Mouse (Mus musculus) stomach, embryonic 15.5 days (tissue): ENCODE measurements around the gene Slc35e4. TPM values are rescaled to one million over a fixed set of nuclear protein-coding genes. Genes with fewer than 3 reads are reported as not detected.
"Not testable (repeated sequence)": the region's sequence is repeated elsewhere in the genome, so short reads cannot be mapped to it uniquely, and the experiment has no call there.

Source experiments
- ATAC-seq: fragments of 200-750 bp; cut with Nextera tagmentation; 2 replicates; pipeline ENCODE4 v1.8.0; 2017; ENCODE audit warnings: low read depth, moderate number of reproducible peaks, moderate TSS enrichment; ENCODE audit not compliant: insufficient read depth, low FRiP score
- H3K27ac ChIP-seq: fragments of 300-500 bp; sonication (generic); 2 replicates; pipeline ENCODE4 v1.5.1; 2015; ENCODE audit warnings: mild to moderate bottlenecking, inconsistent platforms
- H3K27me3 ChIP-seq: fragments of 300-500 bp; sonication (generic); replicated peaks from 2 replicates; pipeline ENCODE4 v1.6.1; 2015; ENCODE audit warnings: inconsistent platforms
- H3K36me3 ChIP-seq: fragments of 300-500 bp; sonication (generic); 2 replicates; pipeline ENCODE4 v1.6.1; 2015; ENCODE audit warnings: inconsistent platforms
- H3K4me1 ChIP-seq: fragments of 300-500 bp; sonication (generic); 2 replicates; pipeline ENCODE4 v1.6.1; 2015; ENCODE audit warnings: inconsistent platforms
- H3K4me2 ChIP-seq: fragments of 300-500 bp; sonication (generic); 2 replicates; pipeline ENCODE4 v1.6.1; 2015; ENCODE audit warnings: mild to moderate bottlenecking, inconsistent platforms
- H3K4me3 ChIP-seq: fragments of 300-500 bp; sonication (generic); replicated peaks from 2 replicates; pipeline ENCODE4 v1.5.1; 2015; ENCODE audit warnings: inconsistent platforms
- H3K9ac ChIP-seq: fragments of 300-500 bp; sonication (generic); 2 replicates; pipeline ENCODE4 v1.6.1; 2015; ENCODE audit warnings: inconsistent platforms
- H3K9me3 ChIP-seq: fragments of 300-500 bp; sonication (generic); 2 replicates; pipeline ENCODE4 v1.6.1; 2016; ENCODE audit warnings: inconsistent platforms
- WGBS: fragments of 180-500 bp; shearing (Covaris S2); methylation state at CpG from one replicate; pipeline ENCODE4 v1.1.7; 2015; 5-methylcytosine and 5-hydroxymethylcytosine counted together
- polyA plus RNA-seq: library from polyadenylated mRNA; unstranded; fragments of >200 nt; fragmentation: Nextera tagmentation; extraction: Ambion mirVana; gene quantifications from 2 replicates; pipeline ENCODE4 v1.2.1, GENCODE M21; 2015

Slc35e4 gene
- polyA plus RNA-seq, 1 experiment from 2014 or later: 4.7 TPM

DNA sequence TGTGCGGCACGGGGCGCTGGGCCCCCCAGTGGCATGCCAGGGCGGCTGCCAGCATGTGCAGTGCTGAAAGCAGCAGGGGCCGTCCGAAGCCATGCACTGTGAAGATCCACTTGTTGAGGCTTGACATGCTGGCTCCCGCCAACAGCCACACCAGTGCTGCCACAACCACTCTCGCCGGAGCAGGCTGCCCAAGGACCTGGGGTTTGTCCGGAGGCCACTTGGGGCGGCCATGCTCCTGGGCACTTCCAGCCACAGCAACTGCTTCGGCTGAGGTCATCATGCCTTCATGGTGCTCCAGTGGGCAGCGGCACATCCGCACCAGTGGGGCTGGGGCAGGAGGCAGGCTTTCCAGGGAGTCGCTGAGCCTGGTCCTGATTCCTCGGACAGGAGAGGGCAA is 1.6 kb downstream of the Slc35e4 start:
- WGBS: 6% methylated on average over 15 of the region's 16 CpGs
- no peak overlapping the region for H3K27ac ChIP-seq
- H3K27me3 ChIP-seq: peaks cover 7% of the 10 kb centered on the region; the same call in 1 of the 2 replicates
- peak overlapping the region; percentile 58 for H3K4me3 ChIP-seq
- 0 out of 2 replicates have a peak, but pooled peaks have one; percentile 1 for ATAC-seq
- H3K4me1 ChIP-seq: peaks cover 34% of the 10 kb centered on the region
- peak overlapping the region; percentile 83 for H3K4me2 ChIP-seq
- no peak overlapping the region for H3K9ac ChIP-seq
- H3K36me3 ChIP-seq: no peaks in the 10 kb centered on the region
- no peaks in the 10 kb centered on the region for H3K9me3 ChIP-seq

DNA sequence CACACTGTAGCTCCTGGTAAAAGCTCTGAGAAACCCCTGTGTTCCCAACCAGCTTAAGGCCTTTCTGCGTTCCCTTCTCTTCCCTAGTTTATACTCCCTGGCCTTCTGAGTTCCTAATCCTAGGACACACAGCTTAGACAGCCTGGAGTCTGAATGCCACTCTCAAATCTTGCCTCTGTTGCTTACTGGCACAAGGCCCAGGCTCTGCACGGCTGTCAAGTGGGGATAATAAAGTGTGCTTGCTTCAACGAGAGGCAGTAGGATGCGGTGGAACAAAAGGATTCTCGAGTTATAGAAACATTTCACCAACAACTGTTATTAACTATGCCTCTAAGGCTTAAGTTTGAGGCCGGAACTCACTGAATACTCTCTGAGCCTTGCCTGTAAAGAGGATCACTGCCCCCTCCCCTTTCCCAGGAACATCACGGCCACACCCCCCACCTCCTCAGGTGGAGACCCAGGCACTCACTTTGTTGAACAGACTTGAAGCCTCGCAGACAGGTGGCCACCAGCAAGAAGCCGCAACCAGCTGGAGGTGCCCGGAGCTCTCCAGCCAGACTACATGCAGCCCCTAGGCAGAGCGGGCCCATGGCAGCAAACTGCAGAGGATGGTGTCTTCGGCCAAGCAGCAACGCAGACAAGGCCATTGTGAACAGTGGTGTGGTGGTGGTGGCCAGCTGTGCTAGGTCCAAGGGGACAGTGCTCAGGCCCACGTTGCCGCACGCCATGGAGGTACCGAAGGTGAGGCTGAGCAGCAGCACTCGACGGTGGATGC is 2.2 kb downstream of the Slc35e4 start:
- WGBS: 23% methylated on average over 19 of the region's 19 CpGs
- Histone ChIP-seq H3K4me1 (peaks cover 34% of the 10 kb centered on the region), H3K4me3 (peak overlapping the region; percentile 58), H3K9ac (no peak overlapping the region), H3K9me3 (no peaks in the 10 kb centered on the region), H3K4me2 (peak overlapping the region; percentile 83), H3K27ac (no peak overlapping the region), H3K36me3 (no peaks in the 10 kb centered on the region), H3K27me3 (peaks cover 7% of the 10 kb centered on the region; the same call in 1 of the 2 replicates)
- ATAC-seq: no peak

GRCm38 (mm10) chr11:3911440-3911839 is 3.0 kb downstream of the Slc35e4 start:
- not testable (repeated sequence) for H3K4me2 ChIP-seq, H3K36me3 ChIP-seq, H3K27ac ChIP-seq, H3K9me3 ChIP-seq, ATAC-seq, H3K4me3 ChIP-seq, H3K27me3 ChIP-seq, H3K9ac ChIP-seq
- H3K4me1 ChIP-seq: peaks cover 34% of the 10 kb centered on the region
- WGBS: 85% methylated on average over 6 of the region's 6 CpGs

- no peak overlapping the region for H3K27ac ChIP-seq
- H3K27me3 ChIP-seq: 0 out of 2 replicates have a peak, but pooled peaks cover 7% of the 10 kb centered on the region
- no peak overlapping the region for H3K4me3 ChIP-seq
- H3K9ac ChIP-seq: no peak overlapping the region
- no peak for ATAC-seq
- peaks cover 34% of the 10 kb centered on the region for H3K4me1 ChIP-seq
- 59% methylated on average over 5 of the region's 5 CpGs for WGBS
- H3K36me3 ChIP-seq: no peaks in the 10 kb centered on the region
- no peaks in the 10 kb centered on the region for H3K9me3 ChIP-seq
- H3K4me2 ChIP-seq: no peak overlapping the region
Observed at GRCm38 (mm10) chr11:3910513-3911310, 3.8 kb downstream of the Slc35e4 start.

GRCm38 (mm10) chr11:3909236-3909635 is 5.2 kb downstream of the Slc35e4 start:
- Histone ChIP-seq H3K27me3 (0 out of 2 replicates have a peak, but pooled peaks cover 7% of the 10 kb centered on the region), H3K36me3 (no peaks in the 10 kb centered on the region), H3K9me3 (no peaks in the 10 kb centered on the region), H3K4me3 (no peak overlapping the region), H3K9ac (no peak overlapping the region), H3K27ac (no peak overlapping the region), H3K4me1 (peaks cover 31% of the 10 kb centered on the region), H3K4me2 (no peak overlapping the region)
- WGBS: 80% methylated on average over 4 of the region's 4 CpGs
- no peak for ATAC-seq

DNA sequence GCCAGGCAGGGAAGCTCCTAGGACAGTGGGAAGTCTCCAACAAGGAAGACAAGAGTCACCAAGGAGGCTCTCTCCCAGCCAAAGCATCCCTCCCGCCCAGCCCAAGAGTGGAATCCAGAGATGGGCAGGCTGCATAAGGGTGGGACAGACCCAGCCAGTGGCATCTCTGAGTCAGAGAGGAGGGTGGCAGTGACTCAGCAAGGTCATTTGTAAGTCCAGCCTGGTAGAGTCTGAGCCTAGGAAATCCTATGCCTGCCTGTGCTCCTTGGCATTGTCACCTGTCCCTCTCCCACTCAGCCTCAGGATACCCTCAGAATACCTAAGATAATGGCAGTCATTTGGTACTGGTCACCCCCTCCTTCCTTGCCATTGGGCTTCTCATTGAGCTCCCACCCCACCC is 9.0 kb downstream of the Slc35e4 start:
- Histone ChIP-seq H3K27ac (no peak overlapping the region), H3K4me1 (0 out of 2 replicates have a peak, but pooled peaks cover 2% of the 10 kb centered on the region), H3K4me2 (no peak overlapping the region), H3K4me3 (no peak overlapping the region), H3K9ac (no peak overlapping the region), H3K36me3 (no peaks in the 10 kb centered on the region), H3K27me3 (no peaks in the 10 kb centered on the region), H3K9me3 (no peaks in the 10 kb centered on the region)
- 82% methylated on average over 1 of the region's 1 CpGs for WGBS
- ATAC-seq: no peak

DNA sequence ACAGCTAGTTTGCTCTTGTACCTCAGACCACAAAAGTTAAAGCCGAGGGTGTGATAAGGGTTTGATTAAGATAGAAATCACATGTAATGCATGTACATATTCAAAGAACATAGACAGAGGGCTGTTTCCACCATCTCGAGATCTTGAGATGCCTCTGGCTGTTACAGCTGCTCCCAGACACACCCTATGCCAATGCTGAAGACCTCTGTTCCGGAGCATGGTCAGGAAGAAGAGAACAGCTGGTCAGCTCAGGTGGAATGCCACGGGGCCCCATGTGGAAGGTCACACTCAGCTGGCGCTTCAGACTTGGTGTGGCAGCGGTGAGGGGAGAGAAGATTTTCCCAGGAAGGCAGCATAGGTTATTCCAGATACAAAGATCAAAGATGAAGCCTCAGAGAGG is 9.8 kb downstream of the Slc35e4 start:
- H3K4me3 ChIP-seq: no peak overlapping the region
- H3K9ac ChIP-seq: no peak overlapping the region
- H3K4me1 ChIP-seq: no peaks in the 10 kb centered on the region
- no peak for ATAC-seq
- H3K4me2 ChIP-seq: no peak overlapping the region
- H3K27me3 ChIP-seq: no peaks in the 10 kb centered on the region
- no peaks in the 10 kb centered on the region for H3K9me3 ChIP-seq
- H3K27ac ChIP-seq: no peak overlapping the region
- 73% methylated on average over 6 of the region's 6 CpGs for WGBS
- no peaks in the 10 kb centered on the region for H3K36me3 ChIP-seq

GRCm38 (mm10) chr11:3903046-3903445 is 11.4 kb downstream of the Slc35e4 start:
- Histone ChIP-seq H3K9me3 (no peaks in the 10 kb centered on the region), H3K4me2 (no peak overlapping the region), H3K36me3 (no peaks in the 10 kb centered on the region), H3K27me3 (no peaks in the 10 kb centered on the region), H3K4me1 (no peaks in the 10 kb centered on the region), H3K4me3 (no peak overlapping the region), H3K27ac (no peak overlapping the region), H3K9ac (no peak overlapping the region)
- 79% methylated on average over 5 of the region's 5 CpGs for WGBS
- ATAC-seq: no peak

- no peak overlapping the region for H3K27ac ChIP-seq
- 90% methylated on average over 3 of the region's 3 CpGs for WGBS
- ATAC-seq: no peak
- no peak overlapping the region for H3K9ac ChIP-seq
- no peaks in the 10 kb centered on the region for H3K4me1 ChIP-seq
- H3K4me2 ChIP-seq: no peak overlapping the region
- H3K36me3 ChIP-seq: no peaks in the 10 kb centered on the region
- H3K4me3 ChIP-seq: no peak overlapping the region
- H3K27me3 ChIP-seq: no peaks in the 10 kb centered on the region
- no peaks in the 10 kb centered on the region for H3K9me3 ChIP-seq
Observed at GRCm38 (mm10) chr11:3902516-3902915, 11.9 kb downstream of the Slc35e4 start.

DNA sequence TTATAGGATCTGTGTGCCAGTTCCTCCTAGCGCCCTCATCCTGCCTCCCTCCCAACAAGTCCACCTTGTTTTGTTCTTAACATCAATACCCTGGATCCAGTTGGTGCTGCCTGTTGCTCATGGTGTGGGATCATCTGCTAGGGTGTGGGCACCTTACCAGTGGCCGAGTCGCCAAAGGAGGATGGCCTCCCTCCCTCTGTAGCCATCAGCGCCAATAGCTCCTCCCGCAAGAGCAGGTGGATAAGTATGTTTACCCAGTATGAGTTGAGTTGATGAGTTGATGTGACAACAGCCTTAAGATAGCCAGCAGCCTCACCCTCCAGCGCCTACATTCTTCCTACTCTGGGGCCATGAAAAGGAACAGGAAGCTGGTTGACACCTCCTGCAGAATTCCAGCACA is 14.2 kb downstream of the Slc35e4 start:
- Histone ChIP-seq H3K27me3 (no peaks in the 10 kb centered on the region), H3K9ac (no peak overlapping the region), H3K4me3 (no peak overlapping the region), H3K4me2 (no peak overlapping the region), H3K4me1 (no peaks in the 10 kb centered on the region), H3K36me3 (no peaks in the 10 kb centered on the region), H3K27ac (no peak overlapping the region), H3K9me3 (no peaks in the 10 kb centered on the region)
- 66% methylated on average over 6 of the region's 6 CpGs for WGBS
- no peak for ATAC-seq

DNA sequence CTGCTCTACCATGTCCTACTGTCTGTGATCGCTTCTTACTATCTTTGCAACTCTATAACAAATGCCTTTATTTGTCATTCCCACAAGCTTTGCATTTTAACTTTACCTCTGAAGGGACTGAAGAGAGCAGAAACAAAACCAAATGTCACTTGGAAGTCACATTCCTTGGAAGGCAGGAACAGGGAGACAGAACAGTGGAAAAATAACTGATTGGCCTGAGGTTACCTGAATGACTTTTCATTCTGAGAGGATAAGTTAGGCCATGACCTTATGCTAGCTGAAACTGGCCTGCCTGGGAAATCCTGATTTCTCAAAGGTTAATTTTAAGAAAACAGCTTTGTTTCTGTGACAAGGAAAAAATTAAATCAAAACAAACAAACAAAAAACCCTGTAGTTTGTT is 18.5 kb downstream of the Slc35e4 start:
- no peak overlapping the region for H3K4me2 ChIP-seq
- H3K9ac ChIP-seq: no peak overlapping the region
- no peaks in the 10 kb centered on the region for H3K36me3 ChIP-seq
- H3K27me3 ChIP-seq: no peaks in the 10 kb centered on the region
- peaks cover 4% of the 10 kb centered on the region; the same call in 1 of the 2 replicates for H3K4me1 ChIP-seq
- no peak overlapping the region for H3K4me3 ChIP-seq
- no peak for ATAC-seq
- no peaks in the 10 kb centered on the region for H3K9me3 ChIP-seq
- H3K27ac ChIP-seq: no peak overlapping the region
- WGBS: 74% methylated on average over 1 of the region's 1 CpGs

DNA sequence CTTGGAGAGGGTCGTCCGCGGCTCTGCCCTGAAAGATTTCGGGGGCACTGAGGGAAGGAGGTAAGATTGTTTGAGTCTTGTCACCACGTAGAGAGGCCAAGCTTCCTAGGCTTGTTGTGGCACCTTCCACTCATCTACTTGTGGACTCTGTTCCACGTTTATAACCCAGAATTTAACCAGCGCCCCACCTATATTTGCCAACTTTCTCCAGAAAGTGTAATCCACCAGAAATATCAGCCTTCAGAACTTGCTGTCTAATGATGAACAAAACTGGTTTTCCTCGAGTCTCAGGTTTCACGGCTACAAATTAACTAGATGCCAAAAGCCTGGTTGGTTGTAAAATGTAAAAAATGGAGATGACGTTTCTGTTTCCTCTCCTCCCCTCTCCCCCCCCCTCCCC is 19.0 kb downstream of the Slc35e4 start:
- H3K9ac ChIP-seq: peak overlapping the region; percentile 17; the same call in 1 of the 2 replicates
- H3K36me3 ChIP-seq: no peaks in the 10 kb centered on the region
- peak overlapping the region; percentile 87 for H3K4me2 ChIP-seq
- peak overlapping the region; percentile 86 for H3K27ac ChIP-seq
- H3K27me3 ChIP-seq: no peaks in the 10 kb centered on the region
- H3K4me1 ChIP-seq: peaks cover 4% of the 10 kb centered on the region; the same call in 1 of the 2 replicates
- peak overlapping the region; percentile 53 for H3K4me3 ChIP-seq
- H3K9me3 ChIP-seq: no peaks in the 10 kb centered on the region
- WGBS: 2% methylated on average over 10 of the region's 10 CpGs
- ATAC-seq: peak; percentile 15; the same call in 1 of the 2 replicates
